17 mouse cellular contexts compared by ENCODE assay signal in the genomic region with DNA sequence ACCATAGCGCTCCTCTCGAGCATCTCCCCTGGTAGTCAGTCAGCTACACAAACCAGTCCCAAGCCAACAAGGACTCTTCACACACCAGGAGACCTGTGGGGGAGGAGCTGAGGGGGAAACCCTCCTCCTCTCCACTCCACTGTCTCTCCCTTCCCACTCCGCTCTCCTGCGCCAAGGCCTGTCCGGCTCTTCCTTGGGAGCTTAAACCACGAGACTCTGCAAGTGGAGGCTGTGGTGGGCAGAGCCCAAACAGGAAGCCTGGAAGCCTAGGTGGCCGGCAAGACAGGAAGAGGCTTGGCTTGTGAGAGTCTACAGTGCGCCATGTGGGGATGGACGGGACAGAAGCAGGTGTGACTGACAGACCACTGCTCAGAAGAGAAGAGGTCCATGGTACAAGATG.
A peak's percentile ranks its signal among the peaks of the same experiment; 100 is the strongest.
DNase-seq lines count a peak whose midpoint lies in the region; ATAC-seq and TF ChIP-seq lines count a peak whose summit lies in the region.
"Had no signal": no experiment of that assay in that cellular context is flagged by ENCODE, and none has a peak within 500 bp of the region (broad histone marks: within the 10 kb centered on the region; RNA-seq: fewer than 3 reads in every experiment).

No protein-coding gene starts in this region.

- H3K27ac ChIP-seq in heart, embryonic 11.5 days (ENCODE audit: low read depth, low read length), result no peak overlapping the region
- H3K27ac ChIP-seq in lung, postnatal 0 days (ENCODE audit: low read length), result no peak overlapping the region
- H3K27ac ChIP-seq in ES-E14 (ENCODE audit: insufficient read depth, low read depth, low read length, poor library complexity, severe bottlenecking), result no peak overlapping the region; the same call in 1 of the 2 replicates
- no peak overlapping the region for H3K27ac ChIP-seq in limb, embryonic 13.5 days
- no peak overlapping the region for H3K27ac ChIP-seq in cerebellum, adult 2 months (ENCODE audit: insufficient read depth, low read length)
- H3K27ac ChIP-seq: hindbrain, embryonic 13.5 days had no signal

- peaks cover 43% of the 10 kb centered on the region for H3K4me1 ChIP-seq in heart, embryonic 11.5 days (ENCODE audit: control insufficient read depth, insufficient read depth, low read length)
- peaks cover 31% of the 10 kb centered on the region; the same call in 1 of the 2 replicates for H3K4me1 ChIP-seq in lung, postnatal 0 days (ENCODE audit: insufficient read depth, low read depth, low read length)
- H3K4me1 ChIP-seq in ES-E14 (ENCODE audit: control insufficient read depth in 2 of 2, insufficient read depth in 2 of 2, low read length in 2 of 2, poor library complexity in 1 of 2), result peaks cover 6 to 41% of the 10 kb centered on the region in 2 experiments; a peak in 3 of 4 replicates
- peaks cover 60% of the 10 kb centered on the region for H3K4me1 ChIP-seq in limb, embryonic 13.5 days
- no peaks in the 10 kb centered on the region; the same call in 1 of the 2 replicates for H3K4me1 ChIP-seq in cerebellum, adult 2 months (ENCODE audit: control insufficient read depth, insufficient read depth, low read length)

- H3K9me3 ChIP-seq in heart, embryonic 11.5 days (replicated peaks; ENCODE audit: control insufficient read depth, low read length), result no peaks in the 10 kb centered on the region
- no peaks in the 10 kb centered on the region for H3K9me3 ChIP-seq in lung, postnatal 0 days (ENCODE audit: low read length)
- H3K9me3 ChIP-seq in ES-E14 (ENCODE audit: control insufficient read depth, insufficient read depth, low read depth, low read length), result no peaks in the 10 kb centered on the region
- H3K9me3 ChIP-seq in limb, embryonic 13.5 days, result no peaks in the 10 kb centered on the region
- H3K9me3 ChIP-seq: G1E; heart, embryonic 12.5 days; hindbrain, embryonic 13.5 days had no signal

- WGBS in heart, embryonic 11.5 days (ENCODE audit: insufficient replicate concordance), result 49% methylated on average over 9 of the region's 9 CpGs
- 41% methylated on average over 9 of the region's 9 CpGs for WGBS in lung, postnatal 0 days
- 57% methylated on average over 9 of the region's 9 CpGs for WGBS in limb, embryonic 13.5 days
- 95% methylated on average over 9 of the region's 9 CpGs for WGBS in cerebellum, adult 2 months

- no peaks in the 10 kb centered on the region for H3K36me3 ChIP-seq in heart, embryonic 11.5 days (ENCODE audit: control insufficient read depth, insufficient read depth, low read length)
- H3K36me3 ChIP-seq in lung, postnatal 0 days (ENCODE audit: insufficient read depth, low read length), result no peaks in the 10 kb centered on the region
- H3K36me3 ChIP-seq in ES-E14 (ENCODE audit: control insufficient read depth, insufficient read depth, low read length, poor library complexity, severe bottlenecking), result no peaks in the 10 kb centered on the region
- no peaks in the 10 kb centered on the region for H3K36me3 ChIP-seq in limb, embryonic 13.5 days
- H3K36me3 ChIP-seq: G1E; heart, embryonic 12.5 days; hindbrain, embryonic 13.5 days had no signal

- no peak for ATAC-seq in heart, embryonic 11.5 days (replicated peaks; ENCODE audit: insufficient number of reproducible peaks, low FRiP score, low TSS enrichment)
- 0 out of 2 replicates have a peak, but pooled peaks have one; percentile 6 for ATAC-seq in lung, postnatal 0 days
- ATAC-seq in limb, embryonic 13.5 days (ENCODE audit: low FRiP score, low read depth), result no peak

- no peak for TF ChIP-seq EP300 in lung, postnatal 0 days (IDR thresholded peaks at IDR 0.05)

- H3K4me3 ChIP-seq in heart, embryonic 11.5 days (ENCODE audit: low read depth, low read length), result no peak overlapping the region
- no peak overlapping the region for H3K4me3 ChIP-seq in lung, postnatal 0 days (ENCODE audit: low read depth, low read length)
- H3K4me3 ChIP-seq in ES-E14 (ENCODE audit: insufficient read depth in 1 of 2, low read depth in 1 of 2, low read length in 2 of 2, poor library complexity in 1 of 2, severe bottlenecking in 1 of 2), result peak overlapping the region in 1 of 2 experiments; percentile 16; a peak in 1 of 4 replicates
- no peak overlapping the region for H3K4me3 ChIP-seq in limb, embryonic 13.5 days
- H3K4me3 ChIP-seq in cerebellum, adult 2 months (replicated peaks; ENCODE audit: insufficient read depth, low read depth, low read length), result no peak overlapping the region
- H3K4me3 ChIP-seq: heart, embryonic 12.5 days; hindbrain, embryonic 13.5 days had no signal

- peak overlapping the region; percentile 18; the same call in 1 of the 2 replicates for H3K9ac ChIP-seq in heart, embryonic 11.5 days (ENCODE audit: low read depth, low read length)
- H3K9ac ChIP-seq in lung, postnatal 0 days (replicated peaks; ENCODE audit: low read depth), result no peak overlapping the region
- H3K9ac ChIP-seq in ES-E14 (ENCODE audit: insufficient read depth, low read depth, low read length, poor library complexity, severe bottlenecking), result peak overlapping the region; percentile 33; the same call in 1 of the 2 replicates
- no peak overlapping the region for H3K9ac ChIP-seq in limb, embryonic 13.5 days
- H3K9ac ChIP-seq: heart, embryonic 12.5 days; hindbrain, embryonic 13.5 days had no signal

- TF ChIP-seq POLR2A in cerebellum, adult 2 months (IDR thresholded peaks at IDR 0.05; ENCODE audit: borderline replicate concordance, insufficient read depth, low read length), result no peak

- no peak for DNase-seq in heart, adult 11 months
- DNase-seq in lung, postnatal 0 days (ENCODE audit: low spot score), result no peak
- no peak for DNase-seq in lung, postnatal 14 days
- DNase-seq in ES-E14 (ENCODE audit: low read depth, low spot score), result no peak
- no peak for DNase-seq in cerebellum, adult 2 months
- DNase-seq in urinary bladder, postnatal 25 days (ENCODE audit: low spot score), result no peak
- DNase-seq: adrenal gland, postnatal 14 days; B cell, adult 2 months; cerebellum, adult 9-10 months; kidney, adult 11 months; kidney, postnatal 14 days had no signal

- H3K27me3 ChIP-seq in heart, embryonic 11.5 days (ENCODE audit: control insufficient read depth, insufficient read depth, low read length), result no peaks in the 10 kb centered on the region
- H3K27me3 ChIP-seq in lung, postnatal 0 days (replicated peaks; ENCODE audit: insufficient read depth, low read length), result no peaks in the 10 kb centered on the region
- H3K27me3 ChIP-seq in limb, embryonic 13.5 days, result peaks cover 30% of the 10 kb centered on the region
- H3K27me3 ChIP-seq in cerebellum, adult 2 months (ENCODE audit: control insufficient read depth, insufficient read depth, low read length), result no peaks in the 10 kb centered on the region
- H3K27me3 ChIP-seq: heart, embryonic 12.5 days had no signal

- H3K4me2 ChIP-seq in heart, embryonic 11.5 days, result no peak overlapping the region; the same call in 1 of the 2 replicates
- no peak overlapping the region for H3K4me2 ChIP-seq in lung, postnatal 0 days (replicated peaks; ENCODE audit: low read depth, low read length)
- 0 out of 2 replicates have a peak overlapping the region, but pooled peaks have one; percentile 1 for H3K4me2 ChIP-seq in limb, embryonic 13.5 days (replicated peaks)
- H3K4me2 ChIP-seq: hindbrain, embryonic 13.5 days; liver, embryonic 11.5 days had no signal

- no peak for TF ChIP-seq CTCF in lung, postnatal 0 days (IDR thresholded peaks at IDR 0.05)
- TF ChIP-seq CTCF in cerebellum, adult 2 months (IDR thresholded peaks at IDR 0.05; ENCODE audit: borderline replicate concordance, insufficient read depth, low read depth, low read length), result no peak

- in situ Hi-C loops in ES-E14 (cut with MboI; ENCODE audit: low sequenced_read_pairs in 2 of 2, unreplicated experiment in 2 of 2), result no loop called here

TF ChIP-seq in ES-E14, 5 proteins besides CTCF, POLR2A, EP300 and RAD21:
- TF ChIP-seq ZNF384 (IDR thresholded peaks at IDR 0.05; ENCODE audit: low read depth, low read length), result no peak
- TF ChIP-seq CHD2 (IDR thresholded peaks at IDR 0.05; ENCODE audit: low read depth, low read length), result no peak
- no peak for TF ChIP-seq ZC3H11A (IDR thresholded peaks at IDR 0.05; ENCODE audit: borderline replicate concordance, low read depth, low read length)
- no peak for TF ChIP-seq MAFK (IDR thresholded peaks at IDR 0.05; ENCODE audit: insufficient read depth, low read depth, low read length)
- TF ChIP-seq HCFC1 (IDR thresholded peaks at IDR 0.05; ENCODE audit: borderline replicate concordance, insufficient read depth, low read length), result no peak

Comparison
In these comparisons a context has a peak if more than half of its experiments do, and no peak if none do; other contexts are left out.
1. H3K9ac ChIP-seq: peak in heart, embryonic 11.5 days (single experiment) and ES-E14 (single experiment); none in lung, postnatal 0 days (single experiment) and limb, embryonic 13.5 days (single experiment).